7 mouse cellular contexts compared by ENCODE assay signal in genomic region chr16:65560996-65561962, GRCm38 (mm10). TPM values are rescaled to one million over a fixed set of nuclear protein-coding genes. Genes with fewer than 3 reads are reported as not detected.
DNase-seq lines count a peak whose midpoint lies in the region; ATAC-seq and TF ChIP-seq lines count a peak whose summit lies in the region.

No protein-coding gene starts in this region.

- H3K27ac ChIP-seq in thymus, adult 2 months (ENCODE audit: control insufficient read depth, insufficient read depth, low read length), result no peak overlapping the region
- 0 out of 2 replicates have a peak overlapping the region, but pooled peaks have one; percentile 90 for H3K27ac ChIP-seq in hindbrain, embryonic 10.5 days
- no peak overlapping the region for H3K27ac ChIP-seq in liver, embryonic 11.5 days (ENCODE audit: low read depth, low read length)
- peak overlapping the region; percentile 56; the same call in 1 of the 2 replicates for H3K27ac ChIP-seq in olfactory bulb, adult 2 months (ENCODE audit: insufficient read depth, low read depth, low read length)

- peaks cover 6% of the 10 kb centered on the region for H3K4me1 ChIP-seq in thymus, adult 2 months (replicated peaks; ENCODE audit: control insufficient read depth, insufficient read depth, low read length)
- peaks cover 15% of the 10 kb centered on the region for H3K4me1 ChIP-seq in hindbrain, embryonic 10.5 days (replicated peaks)
- H3K4me1 ChIP-seq in liver, embryonic 11.5 days (replicated peaks; ENCODE audit: control insufficient read depth, insufficient read depth, low read length), result peaks cover 6% of the 10 kb centered on the region
- no peaks in the 10 kb centered on the region for H3K4me1 ChIP-seq in olfactory bulb, adult 2 months (ENCODE audit: control insufficient read depth, insufficient read depth, low read length)

- WGBS in thymus, adult 2 months, result 5% methylated on average over 8 of the region's 8 CpGs
- 15% methylated on average over 8 of the region's 8 CpGs for WGBS in hindbrain, embryonic 10.5 days
- 14% methylated on average over 8 of the region's 8 CpGs for WGBS in liver, embryonic 11.5 days
- 3% methylated on average over 8 of the region's 8 CpGs for WGBS in olfactory bulb, adult 2 months

- DNase-seq in thymus, adult 2 months, result no peak
- no peak for DNase-seq in thymus, postnatal 4 days
- peak; percentile 4 to 18 for DNase-seq in cerebellum, postnatal 14 days
- peak; percentile 6 for DNase-seq in hindbrain, embryonic 10.5 days (ENCODE audit: low spot score)
- no peak for DNase-seq in liver, embryonic 11.5 days (ENCODE audit: low spot score)
- DNase-seq in frontal cortex, postnatal 25 days (ENCODE audit: low spot score in 2 of 2), result no peak

- no peak for TF ChIP-seq POLR2A in thymus, adult 2 months (IDR thresholded peaks at IDR 0.05; ENCODE audit: control insufficient read depth, extremely low read depth, insufficient read depth, low read length, poor library complexity)
- no peak for TF ChIP-seq POLR2A in olfactory bulb, adult 2 months (IDR thresholded peaks at IDR 0.05; ENCODE audit: insufficient read depth, low read depth, low read length)

- peak overlapping the region; percentile 94 for H3K9ac ChIP-seq in liver, embryonic 11.5 days (ENCODE audit: low read depth, low read length)

- no peak for TF ChIP-seq CTCF in thymus, adult 2 months (IDR thresholded peaks at IDR 0.05; ENCODE audit: borderline replicate concordance, control insufficient read depth, extremely low read depth, insufficient read depth, low read length, poor library complexity)
- TF ChIP-seq CTCF in olfactory bulb, adult 2 months (IDR thresholded peaks at IDR 0.05; ENCODE audit: insufficient read depth, low read depth, low read length), result no peak

- H3K9me3 ChIP-seq in hindbrain, embryonic 10.5 days, result no peaks in the 10 kb centered on the region
- no peaks in the 10 kb centered on the region for H3K9me3 ChIP-seq in liver, embryonic 11.5 days (ENCODE audit: control insufficient read depth, low read length)

- H3K4me3 ChIP-seq in thymus, adult 2 months (ENCODE audit: control insufficient read depth, insufficient read depth, low read length), result peak overlapping the region; percentile 69; the same call in 1 of the 2 replicates
- peak overlapping the region; percentile 96 for H3K4me3 ChIP-seq in hindbrain, embryonic 10.5 days
- H3K4me3 ChIP-seq in liver, embryonic 11.5 days (ENCODE audit: low read depth, low read length), result peak overlapping the region; percentile 92
- H3K4me3 ChIP-seq in olfactory bulb, adult 2 months (ENCODE audit: insufficient read depth, low read depth, low read length), result peak overlapping the region; percentile 56

- H3K27me3 ChIP-seq in thymus, adult 2 months (ENCODE audit: control insufficient read depth, insufficient read depth, low read length), result no peaks in the 10 kb centered on the region
- no peaks in the 10 kb centered on the region for H3K27me3 ChIP-seq in hindbrain, embryonic 10.5 days (ENCODE audit: insufficient read depth, poor library complexity, severe bottlenecking)
- no peaks in the 10 kb centered on the region for H3K27me3 ChIP-seq in liver, embryonic 11.5 days (replicated peaks; ENCODE audit: control insufficient read depth, insufficient read depth, low read length)

- no peaks in the 10 kb centered on the region for H3K36me3 ChIP-seq in thymus, adult 2 months (ENCODE audit: control insufficient read depth, insufficient read depth, low read length)
- H3K36me3 ChIP-seq in hindbrain, embryonic 10.5 days, result no peaks in the 10 kb centered on the region
- 0 out of 2 replicates have a peak, but pooled peaks cover 3% of the 10 kb centered on the region for H3K36me3 ChIP-seq in liver, embryonic 11.5 days (ENCODE audit: control insufficient read depth, insufficient read depth, low read length)

- no peak for ATAC-seq in liver, embryonic 11.5 days (replicated peaks; ENCODE audit: low FRiP score)

- H3K4me2 ChIP-seq in liver, embryonic 11.5 days, result peak overlapping the region; percentile 84

RNA-seq across cellular contexts. Expression of gene Chmp2b, which starts 1.2 kb away (rescaled TPM):
- 11.2 and 11.8 TPM in 2 replicates for polyA plus RNA-seq in thymus, adult 2 months (2012; rRNA removed)
- polyA plus RNA-seq in hindbrain, embryonic 10.5 days (2016; fragmentation: Nextera tagmentation; extraction: Ambion mirVana), result 46.4 and 49.8 TPM in 2 replicates
- 31.6 and 37.0 TPM in 2 replicates for polyA plus RNA-seq in liver, embryonic 11.5 days (2014; fragmentation: Nextera tagmentation; extraction: Ambion mirVana)
- not detected in 2 replicates for polyA plus RNA-seq in olfactory bulb, adult 2 months (2012; ENCODE audit: insufficient read depth, insufficient read length, low replicate concordance, missing spikeins)

RNA-seq across cellular contexts. Expression of gene Pou1f1, which starts 41.0 kb away (rescaled TPM):
- 0.24 TPM in 1 of 2 replicates, not detected in the other for polyA plus RNA-seq in thymus, adult 2 months (2012; rRNA removed)
- not detected in 2 replicates for polyA plus RNA-seq in hindbrain, embryonic 10.5 days (2016; fragmentation: Nextera tagmentation; extraction: Ambion mirVana)
- not detected in 2 replicates for polyA plus RNA-seq in liver, embryonic 11.5 days (2014; fragmentation: Nextera tagmentation; extraction: Ambion mirVana)
- not detected in 2 replicates for polyA plus RNA-seq in olfactory bulb, adult 2 months (2012; ENCODE audit: insufficient read depth, insufficient read length, low replicate concordance, missing spikeins)

Comparison
In these comparisons a context has a peak if more than half of its experiments do, and no peak if none do; other contexts are left out.
1. DNase-seq: peak in cerebellum, postnatal 14 days (2 of 2) and hindbrain, embryonic 10.5 days (single experiment); none in thymus, adult 2 months (single experiment), thymus, postnatal 4 days (single experiment), liver, embryonic 11.5 days (single experiment) and frontal cortex, postnatal 25 days (0 of 2).
2. H3K27ac ChIP-seq: peak in hindbrain, embryonic 10.5 days (single experiment) and olfactory bulb, adult 2 months (single experiment); none in thymus, adult 2 months (single experiment) and liver, embryonic 11.5 days (single experiment).
3. Peak in every context shown above with its lines, with median percentiles within 50 percentile points of each other: H3K4me3 ChIP-seq.